Mouse (Mus musculus) liver, embryonic 16.5 days (tissue): ENCODE data around the gene Tmprss7. TPM values are rescaled to one million over a fixed set of nuclear protein-coding genes. Genes with fewer than 3 reads are reported as not detected.
A peak's percentile ranks its signal among the peaks of the same experiment; 100 is the strongest.

Experiments
- ATAC-seq: fragments of 200-750 bp; cut with Nextera tagmentation; 2 replicates; pipeline ENCODE4 v1.8.0; 2017; ENCODE audit warnings: low read depth, mild to moderate bottlenecking, moderate number of reproducible peaks, moderate library complexity
- H3K27ac ChIP-seq: fragments of 300-500 bp; sonication (generic); 2 replicates; pipeline ENCODE4 v1.5.1; 2014; ENCODE audit warnings: mild to moderate bottlenecking, low read length
- H3K27me3 ChIP-seq: fragments of 300-500 bp; sonication (generic); 2 replicates; pipeline ENCODE4 v1.6.1; 2014; ENCODE audit warnings: low read depth, low read length, mixed read lengths; ENCODE audit not compliant: control insufficient read depth, insufficient read depth
- H3K36me3 ChIP-seq: fragments of 300-500 bp; sonication (generic); 2 replicates; pipeline ENCODE4 v1.6.1; 2014; ENCODE audit warnings: mild to moderate bottlenecking; ENCODE audit not compliant: control insufficient read depth, insufficient read depth
- H3K4me1 ChIP-seq: fragments of 300-500 bp; sonication (generic); 2 replicates; pipeline ENCODE4 v1.6.1; 2014; ENCODE audit warnings: low read depth, low read length, mixed read lengths; ENCODE audit not compliant: control insufficient read depth
- H3K4me2 ChIP-seq: fragments of 300-500 bp; sonication (generic); 2 replicates; pipeline ENCODE4 v1.6.1; 2014; ENCODE audit warnings: low read depth, low read length, mixed read lengths
- H3K4me3 ChIP-seq: fragments of 300-500 bp; sonication (generic); 2 replicates; pipeline ENCODE4 v1.5.1; 2014; ENCODE audit warnings: low read depth, mild to moderate bottlenecking, low read length
- H3K9ac ChIP-seq: fragments of 300-500 bp; sonication (generic); 2 replicates; pipeline ENCODE4 v1.6.1; 2014; ENCODE audit warnings: low read depth, low read length
- H3K9me3 ChIP-seq: fragments of 300-500 bp; sonication (generic); replicated peaks from 2 replicates; pipeline ENCODE4 v1.6.1; 2016; ENCODE audit warnings: low read length; ENCODE audit not compliant: control insufficient read depth
- WGBS: fragments of 180-500 bp; shearing (Covaris S2); extraction: QIAGEN DNeasy Blood & Tissue Kit; methylation state at CpG from one replicate; pipeline ENCODE4 v1.1.7; 2014; ENCODE audit not compliant: insufficient replicate concordance; 5-methylcytosine and 5-hydroxymethylcytosine counted together
- polyA plus RNA-seq: library from polyadenylated mRNA; unstranded; fragments of >200 nt; fragmentation: Nextera tagmentation; extraction: Ambion mirVana; gene quantifications from 2 replicates; pipeline ENCODE4 v1.2.1, GENCODE M21; 2015

Gene Tmprss7
- polyA plus RNA-seq, 1 experiment from 2014 or later: 0.13 TPM

DNA sequence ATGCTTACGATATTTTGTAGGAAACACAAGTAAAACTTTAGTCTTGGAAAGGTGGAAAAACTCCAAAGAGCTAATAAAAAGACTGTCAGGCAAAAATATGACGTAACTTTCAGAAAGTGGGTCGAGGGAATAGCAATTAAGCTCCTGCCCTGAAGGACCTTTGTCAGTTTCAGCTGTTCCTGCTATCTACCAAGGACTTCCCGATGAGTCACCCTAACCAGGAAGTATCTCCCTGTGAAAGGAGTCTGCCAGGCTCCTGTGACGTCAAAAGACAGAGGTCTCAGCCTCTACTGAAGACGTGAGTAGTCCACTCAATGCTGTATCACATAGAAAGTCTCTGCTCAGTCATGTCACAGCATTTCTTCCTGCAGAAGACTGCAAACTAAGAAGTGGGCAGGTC lies 49.1 kb downstream of the Tmprss7 start:
- Histone ChIP-seq H3K4me3 (no peak overlapping the region), H3K27ac (no peak overlapping the region), H3K4me2 (no peak overlapping the region), H3K4me1 (no peaks in the 10 kb centered on the region), H3K27me3 (no peaks in the 10 kb centered on the region), H3K36me3 (no peaks in the 10 kb centered on the region), H3K9ac (no peak overlapping the region), H3K9me3 (no peaks in the 10 kb centered on the region)
- ATAC-seq: peak; percentile 37; the same call in 1 of the 2 replicates
- 36% methylated on average over 6 of the region's 6 CpGs for WGBS

DNA sequence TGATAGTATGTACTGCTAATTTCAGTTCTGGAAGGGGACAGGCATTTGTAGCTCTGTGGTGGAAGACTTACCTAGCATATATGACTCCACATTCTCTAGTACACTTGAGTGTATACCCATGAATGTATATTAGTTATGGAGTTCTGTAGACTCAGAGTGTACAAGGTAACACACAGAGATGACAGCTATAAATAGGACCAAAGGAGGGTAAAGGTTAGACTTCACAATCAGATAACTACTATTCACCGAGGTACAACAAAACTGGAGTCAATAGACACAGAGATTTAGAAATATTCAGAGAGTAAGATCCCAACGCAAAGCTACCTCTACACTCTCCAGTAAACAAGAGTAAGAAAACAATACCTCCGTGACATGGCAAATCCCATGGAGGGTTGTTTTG lies 49.5 kb downstream of the Tmprss7 start:
- Histone ChIP-seq H3K9ac (no peak overlapping the region), H3K36me3 (no peaks in the 10 kb centered on the region), H3K27ac (no peak overlapping the region), H3K4me3 (no peak overlapping the region), H3K9me3 (no peaks in the 10 kb centered on the region), H3K4me1 (no peaks in the 10 kb centered on the region), H3K4me2 (no peak overlapping the region), H3K27me3 (no peaks in the 10 kb centered on the region)
- ATAC-seq: no peak
- WGBS: 54% methylated on average over 3 of the region's 3 CpGs

DNA sequence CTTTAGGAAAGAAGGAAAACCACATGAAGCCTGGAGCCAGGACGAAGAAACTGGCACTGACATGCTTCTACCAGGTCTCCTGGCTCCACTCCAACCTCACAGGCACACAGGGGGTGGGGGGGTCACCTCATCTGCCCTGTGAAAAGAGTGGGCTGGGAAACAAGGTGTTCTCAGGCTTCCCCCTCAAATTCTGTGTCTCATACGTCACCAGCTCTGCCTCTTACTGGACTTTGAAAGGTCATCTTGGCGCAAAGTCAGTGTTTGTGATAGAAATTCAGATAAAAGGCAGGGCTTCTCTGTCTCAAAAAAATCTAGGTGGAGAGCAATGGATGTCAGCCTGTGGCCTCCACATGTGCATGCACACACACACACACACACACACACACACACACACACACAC lies 52.2 kb downstream of the Tmprss7 start:
- H3K27ac ChIP-seq: no peak overlapping the region
- WGBS: 49% methylated on average over 3 of the region's 3 CpGs
- no peaks in the 10 kb centered on the region for H3K9me3 ChIP-seq
- no peak overlapping the region for H3K4me2 ChIP-seq
- no peaks in the 10 kb centered on the region for H3K36me3 ChIP-seq
- H3K9ac ChIP-seq: no peak overlapping the region
- no peak overlapping the region for H3K4me3 ChIP-seq
- no peaks in the 10 kb centered on the region for H3K27me3 ChIP-seq
- no peak for ATAC-seq
- no peaks in the 10 kb centered on the region for H3K4me1 ChIP-seq

DNA sequence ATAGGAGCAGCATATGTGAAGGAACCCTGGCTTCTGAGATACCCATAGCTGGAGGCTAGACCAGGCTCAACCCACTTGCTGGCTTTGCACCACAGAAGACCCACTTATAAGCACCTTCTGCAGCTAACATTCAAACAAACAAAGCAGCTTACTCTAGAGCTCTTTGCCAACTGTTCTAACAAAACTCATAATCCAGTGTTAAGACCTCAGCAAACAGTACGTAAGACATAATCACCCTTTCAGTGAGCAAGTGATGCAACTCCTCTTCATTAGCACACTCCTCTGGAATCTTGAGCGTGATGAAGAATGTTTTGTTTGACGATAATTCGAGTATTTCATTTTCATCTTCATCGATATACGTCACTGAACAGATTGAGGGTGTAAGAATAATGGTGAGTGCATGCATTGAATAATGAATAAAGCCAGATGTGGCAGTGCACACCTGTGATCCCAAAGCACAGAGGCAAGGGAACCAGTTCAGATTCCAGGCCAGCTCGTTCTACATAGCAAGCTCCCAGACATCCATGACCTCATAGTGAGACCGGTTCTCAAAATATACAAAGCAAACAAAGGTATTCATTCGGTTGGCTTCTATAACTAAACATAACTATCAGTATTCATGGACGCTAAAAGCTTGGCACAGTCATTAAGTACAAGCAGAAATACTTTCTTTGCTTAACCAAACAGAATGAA lies 53.2 kb downstream of the Tmprss7 start:
- Histone ChIP-seq H3K27me3 (no peaks in the 10 kb centered on the region), H3K36me3 (no peaks in the 10 kb centered on the region), H3K4me3 (no peak overlapping the region), H3K9ac (no peak overlapping the region), H3K4me1 (no peaks in the 10 kb centered on the region), H3K9me3 (no peaks in the 10 kb centered on the region), H3K4me2 (no peak overlapping the region), H3K27ac (no peak overlapping the region)
- 60% methylated on average over 10 of the region's 10 CpGs for WGBS
- no peak for ATAC-seq

DNA sequence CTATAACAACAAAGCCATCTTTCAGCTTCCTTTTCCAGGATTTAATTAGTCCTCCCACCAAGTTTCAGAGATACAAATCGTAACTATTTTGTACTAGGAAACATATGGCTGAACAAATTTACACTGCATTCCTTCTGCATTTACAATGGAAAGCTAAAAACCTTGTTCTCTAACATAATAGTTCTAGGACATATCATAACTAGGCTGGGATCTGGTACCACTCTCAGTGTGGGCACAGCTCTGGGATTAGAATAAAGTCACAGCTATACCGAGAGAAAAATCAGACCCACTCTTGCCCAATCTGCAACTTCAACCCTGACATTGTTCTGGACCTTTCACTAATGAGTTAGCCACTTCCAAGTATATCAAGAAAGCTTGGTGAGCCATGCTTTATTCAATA lies 57.6 kb downstream of the Tmprss7 start:
- Histone ChIP-seq H3K27me3 (no peaks in the 10 kb centered on the region), H3K9ac (no peak overlapping the region), H3K27ac (no peak overlapping the region), H3K4me3 (no peak overlapping the region), H3K4me2 (no peak overlapping the region), H3K36me3 (no peaks in the 10 kb centered on the region), H3K9me3 (no peaks in the 10 kb centered on the region), H3K4me1 (no peaks in the 10 kb centered on the region)
- WGBS: 67% methylated on average over 2 of the region's 2 CpGs
- ATAC-seq: no peak

DNA sequence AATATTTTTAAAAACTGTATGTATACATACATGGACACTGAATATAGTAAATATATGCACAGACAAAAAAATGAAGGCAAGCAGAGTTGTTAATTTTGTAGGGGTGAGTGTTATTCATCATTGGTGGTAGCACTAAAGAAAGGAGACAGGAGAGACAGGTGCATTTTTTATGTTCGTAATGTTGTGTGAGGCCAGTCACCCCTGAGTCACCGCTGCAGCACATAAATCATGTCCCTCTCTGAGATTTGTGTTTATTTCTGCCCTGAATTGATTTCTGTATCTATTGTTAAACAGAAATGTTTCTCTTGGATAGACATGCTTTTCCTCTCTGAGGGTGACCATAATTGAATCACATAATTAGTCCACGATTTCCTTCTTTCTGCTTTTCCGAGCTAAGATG lies 61.0 kb downstream of the Tmprss7 start:
- Histone ChIP-seq H3K4me2 (no peak overlapping the region), H3K36me3 (no peaks in the 10 kb centered on the region), H3K27ac (no peak overlapping the region), H3K9ac (no peak overlapping the region), H3K9me3 (no peaks in the 10 kb centered on the region), H3K27me3 (no peaks in the 10 kb centered on the region), H3K4me3 (no peak overlapping the region), H3K4me1 (no peaks in the 10 kb centered on the region)
- no peak for ATAC-seq
- 77% methylated on average over 4 of the region's 4 CpGs for WGBS

DNA sequence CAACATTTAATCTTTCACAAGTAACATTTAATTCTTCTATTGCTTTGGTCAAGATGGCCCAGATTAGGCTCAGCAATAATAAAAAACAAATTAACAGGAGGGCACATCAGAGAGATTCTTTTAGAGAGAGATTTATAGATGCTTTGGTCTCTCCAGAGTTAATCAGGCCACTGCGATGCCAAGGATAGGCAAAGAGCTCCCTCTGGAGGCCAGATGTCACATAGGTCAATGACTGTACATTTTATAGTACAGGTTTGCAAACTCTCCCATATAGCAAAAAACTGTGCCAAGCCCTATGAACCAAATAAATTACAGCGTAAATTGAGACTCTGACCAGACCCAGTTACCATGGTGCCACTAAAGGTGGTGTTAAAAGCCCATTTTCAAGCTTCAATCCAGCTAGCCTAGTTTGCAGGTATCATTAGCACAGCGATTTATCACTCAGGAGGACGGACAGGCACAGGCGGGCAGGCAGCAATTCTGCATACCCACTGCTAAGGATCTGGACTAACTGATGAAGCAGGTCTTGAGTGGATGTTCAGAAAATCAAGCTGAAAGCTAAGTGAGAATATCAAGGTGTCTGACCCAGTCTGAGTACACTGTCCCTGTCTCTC lies 63.0 kb downstream of the Tmprss7 start:
- ATAC-seq: no peak
- WGBS: 57% methylated on average over 5 of the region's 5 CpGs

DNA sequence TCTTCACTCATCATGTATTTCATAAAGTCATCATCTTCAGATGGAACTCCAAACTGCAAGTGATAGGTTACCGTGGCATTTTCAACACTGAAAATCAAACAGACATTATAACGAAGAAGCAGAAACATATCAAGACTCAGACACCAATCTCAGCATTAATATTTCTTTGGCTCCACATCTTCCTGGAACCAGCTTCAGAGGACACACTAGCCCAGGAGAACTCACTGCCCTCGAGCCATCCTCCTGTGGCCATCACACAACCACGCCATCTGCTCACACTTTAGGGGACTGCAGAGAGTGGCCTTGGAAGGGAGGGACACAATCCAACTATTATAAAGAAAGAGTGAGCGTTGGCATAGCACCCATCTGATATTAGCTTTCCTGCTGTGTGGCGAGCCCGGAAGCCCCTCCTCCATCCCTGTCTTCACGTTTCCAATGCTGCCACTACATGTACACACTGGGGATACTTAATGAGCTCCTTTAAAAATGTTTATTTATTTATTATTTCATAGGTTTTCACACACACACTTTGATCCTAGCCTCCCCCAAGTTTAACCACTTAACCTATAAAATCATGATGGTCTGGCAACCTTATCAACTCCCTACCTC lies 63.9 kb downstream of the Tmprss7 start:
- H3K9ac ChIP-seq: no peak overlapping the region
- no peak overlapping the region for H3K4me3 ChIP-seq
- H3K4me2 ChIP-seq: no peak overlapping the region
- ATAC-seq: no peak
- H3K27me3 ChIP-seq: no peaks in the 10 kb centered on the region
- no peak overlapping the region for H3K27ac ChIP-seq
- 57% methylated on average over 8 of the region's 8 CpGs for WGBS
- H3K4me1 ChIP-seq: no peaks in the 10 kb centered on the region
- H3K9me3 ChIP-seq: no peaks in the 10 kb centered on the region
- no peaks in the 10 kb centered on the region for H3K36me3 ChIP-seq

More for the DNA sequence above, 63.0 kb downstream of the Tmprss7 start:
- H3K9me3 ChIP-seq: no peaks in the 10 kb centered on the region
- no peaks in the 10 kb centered on the region for H3K27me3 ChIP-seq
- H3K4me2 ChIP-seq: no peak overlapping the region
- H3K27ac ChIP-seq: no peak overlapping the region
- H3K9ac ChIP-seq: no peak overlapping the region
- H3K36me3 ChIP-seq: no peaks in the 10 kb centered on the region
- H3K4me3 ChIP-seq: no peak overlapping the region
- H3K4me1 ChIP-seq: no peaks in the 10 kb centered on the region

DNA sequence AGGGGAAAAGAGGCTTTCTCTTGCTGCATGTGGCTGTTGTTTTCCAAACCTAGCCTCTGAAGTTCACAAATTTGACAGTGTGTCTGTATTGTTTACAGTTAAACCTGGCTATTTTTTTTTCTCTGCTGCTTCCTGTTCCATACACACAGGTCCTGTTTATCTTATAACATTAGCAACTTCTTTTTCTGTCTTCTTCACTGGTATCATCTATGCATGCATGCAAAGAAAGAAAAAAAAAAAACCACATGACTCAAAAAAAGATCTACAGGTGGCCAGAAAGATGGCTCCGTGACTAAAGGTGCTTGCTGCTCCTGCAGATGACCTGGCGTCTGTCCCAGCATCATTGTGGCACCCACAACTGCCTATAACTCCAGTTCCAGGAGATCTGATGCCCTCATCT lies 68.1 kb downstream of the Tmprss7 start:
- WGBS: 47% methylated on average over 2 of the region's 2 CpGs
- Histone ChIP-seq H3K4me1 (no peaks in the 10 kb centered on the region; the same call in 1 of the 2 replicates), H3K4me2 (no peak overlapping the region), H3K9ac (no peak overlapping the region), H3K27me3 (no peaks in the 10 kb centered on the region), H3K27ac (no peak overlapping the region), H3K4me3 (no peak overlapping the region), H3K36me3 (no peaks in the 10 kb centered on the region), H3K9me3 (no peaks in the 10 kb centered on the region)
- no peak for ATAC-seq
